Mouse (Mus musculus) thymus, postnatal 36 days (tissue): Measurements from ENCODE around the gene Clca3a1.

Experiments used
- DNase-seq, 2 experiments: peaks; one replicate each; pipeline ENCODE4 v3.0.0; 2022; ENCODE audit warnings: mixed read lengths in 2 of 2

Gene Clca3a1

GRCm38 (mm10) chr3:144679701-144680159 is 81.0 kb downstream of the Clca3a1 start:
- DNase-seq = no peak
